Mouse (Mus musculus): ENCODE measurements around the gene Slc35f4.

Gene Slc35f4

GRCm38 (mm10) chr14:49277642-49278041, 248.2 kb downstream of the Slc35f4 start:
- DNase-seq = no peak

- DNase-seq = no peak
Observed at GRCm38 (mm10) chr14:49275376-49275775, 250.5 kb downstream of the Slc35f4 start.

- DNase-seq = no peak
Observed at GRCm38 (mm10) chr14:49265286-49266002, 260.4 kb downstream of the Slc35f4 start.

Measured in right cerebral cortex, postnatal 14 days (tissue).